Mouse (Mus musculus) neural tube, embryonic 15.5 days (tissue): ENCODE results near the gene Uqcc1. TPM values are rescaled to one million over a fixed set of nuclear protein-coding genes. Genes with fewer than 3 reads are reported as not detected.

Source experiments
- ATAC-seq: fragments of 200-750 bp; cut with Nextera tagmentation; 2 replicates; pipeline ENCODE4 v1.8.0; 2017; ENCODE audit warnings: mild to moderate bottlenecking, moderate TSS enrichment, moderate library complexity; ENCODE audit not compliant: low FRiP score
- H3K27ac ChIP-seq: fragments of 300-500 bp; sonication (generic); replicated peaks from 2 replicates; pipeline ENCODE4 v1.5.1; 2015; ENCODE audit warnings: mild to moderate bottlenecking, inconsistent platforms
- H3K27me3 ChIP-seq: fragments of 300-500 bp; sonication (generic); replicated peaks from 2 replicates; pipeline ENCODE4 v1.6.1; 2015; ENCODE audit warnings: inconsistent platforms
- H3K36me3 ChIP-seq: fragments of 300-500 bp; sonication (generic); 2 replicates; pipeline ENCODE4 v1.6.1; 2015; ENCODE audit warnings: inconsistent platforms
- H3K4me1 ChIP-seq: fragments of 300-500 bp; sonication (generic); 2 replicates; pipeline ENCODE4 v1.6.1; 2015; ENCODE audit warnings: inconsistent platforms
- H3K4me2 ChIP-seq: fragments of 300-500 bp; sonication (generic); 2 replicates; pipeline ENCODE4 v1.6.1; 2015; ENCODE audit warnings: inconsistent platforms, mild to moderate bottlenecking, moderate library complexity
- H3K4me3 ChIP-seq: fragments of 300-500 bp; sonication (generic); replicated peaks from 2 replicates; pipeline ENCODE4 v1.5.1; 2015; ENCODE audit warnings: mild to moderate bottlenecking, inconsistent platforms
- H3K9ac ChIP-seq: fragments of 300-500 bp; sonication (generic); replicated peaks from 2 replicates; pipeline ENCODE4 v1.6.1; 2015; ENCODE audit warnings: mild to moderate bottlenecking, inconsistent platforms
- H3K9me3 ChIP-seq: fragments of 300-500 bp; sonication (generic); replicated peaks from 2 replicates; pipeline ENCODE4 v1.6.1; 2016; ENCODE audit warnings: inconsistent platforms
- WGBS: fragments of 180-500 bp; shearing (Covaris S2); methylation state at CpG from one replicate; pipeline ENCODE4 v1.1.7; 2015; ENCODE audit warnings: mixed read lengths; 5-methylcytosine and 5-hydroxymethylcytosine counted together
- polyA plus RNA-seq: library from polyadenylated mRNA; unstranded; fragments of >200 nt; fragmentation: Nextera tagmentation; extraction: Ambion mirVana; gene quantifications from 2 replicates; pipeline ENCODE4 v1.2.1, GENCODE M21; 2015

Gene Uqcc1
- polyA plus RNA-seq, 1 experiment from 2014 or later: 70.9 TPM

- peaks cover 32% of the 10 kb centered on the region for H3K4me1 ChIP-seq
- 65% methylated on average over 5 of the region's 5 CpGs for WGBS
- H3K36me3 ChIP-seq: no peaks in the 10 kb centered on the region
- H3K9ac ChIP-seq: no peak overlapping the region
- H3K4me2 ChIP-seq: no peak overlapping the region
- no peaks in the 10 kb centered on the region for H3K27me3 ChIP-seq
- H3K9me3 ChIP-seq: no peaks in the 10 kb centered on the region
- no peak for ATAC-seq
- H3K27ac ChIP-seq: no peak overlapping the region
- no peak overlapping the region for H3K4me3 ChIP-seq
These were observed 17.4 kb upstream of the Uqcc1 start for GRCm38 (mm10) chr2:155947390-155948002.

GRCm38 (mm10) chr2:155946499-155946898 is 16.4 kb upstream of the Uqcc1 start:
- H3K9me3 ChIP-seq: no peaks in the 10 kb centered on the region
- no peaks in the 10 kb centered on the region for H3K27me3 ChIP-seq
- 12% methylated on average over 4 of the region's 4 CpGs for WGBS
- H3K9ac ChIP-seq: no peak overlapping the region
- ATAC-seq: no peak
- H3K36me3 ChIP-seq: no peaks in the 10 kb centered on the region
- no peak overlapping the region for H3K4me3 ChIP-seq
- no peak overlapping the region for H3K4me2 ChIP-seq
- no peak overlapping the region for H3K27ac ChIP-seq
- peaks cover 32% of the 10 kb centered on the region for H3K4me1 ChIP-seq

- no peak for ATAC-seq
- 6% methylated on average over 7 of the region's 7 CpGs for WGBS
- Histone ChIP-seq H3K4me1 (peaks cover 32% of the 10 kb centered on the region), H3K36me3 (no peaks in the 10 kb centered on the region), H3K9ac (no peak overlapping the region), H3K9me3 (no peaks in the 10 kb centered on the region), H3K4me2 (no peak overlapping the region), H3K27ac (no peak overlapping the region), H3K27me3 (no peaks in the 10 kb centered on the region), H3K4me3 (no peak overlapping the region)
These were observed 16.0 kb upstream of the Uqcc1 start for GRCm38 (mm10) chr2:155946069-155946468.

- Histone ChIP-seq H3K4me1 (peaks cover 32% of the 10 kb centered on the region), H3K4me2 (no peak overlapping the region), H3K27me3 (no peaks in the 10 kb centered on the region), H3K9me3 (no peaks in the 10 kb centered on the region), H3K4me3 (no peak overlapping the region), H3K9ac (no peak overlapping the region), H3K27ac (no peak overlapping the region), H3K36me3 (no peaks in the 10 kb centered on the region)
- 41% methylated on average over 5 of the region's 5 CpGs for WGBS
- ATAC-seq: no peak
These were observed 15.5 kb upstream of the Uqcc1 start for GRCm38 (mm10) chr2:155945580-155945979.

- Histone ChIP-seq H3K27me3 (no peaks in the 10 kb centered on the region), H3K4me2 (0 out of 2 replicates have a peak within 1 kb of the TSS, but pooled peaks have one; percentile 11), H3K36me3 (no peaks in the 10 kb centered on the region), H3K9me3 (no peaks in the 10 kb centered on the region), H3K9ac (no peak within 1 kb of the TSS), H3K4me1 (peaks cover 32% of the 10 kb centered on the region), H3K4me3 (no peak within 1 kb of the TSS), H3K27ac (no peak within 1 kb of the TSS)
- 45% methylated on average over 13 of the region's 13 CpGs for WGBS
- ATAC-seq: no peak
These were observed 15.0 kb upstream of the Uqcc1 start, which contains the start of gene Gdf5 for GRCm38 (mm10) chr2:155945124-155945523. Gene Gdf5 (minus strand): TSS chr2:155945367.

- H3K4me2 ChIP-seq: 0 out of 2 replicates have a peak overlapping the region, but pooled peaks have one; percentile 11
- WGBS: 83% methylated on average over 4 of the region's 4 CpGs
- no peaks in the 10 kb centered on the region for H3K9me3 ChIP-seq
- H3K27me3 ChIP-seq: no peaks in the 10 kb centered on the region
- H3K36me3 ChIP-seq: no peaks in the 10 kb centered on the region
- ATAC-seq: no peak
- H3K9ac ChIP-seq: no peak overlapping the region
- no peak overlapping the region for H3K27ac ChIP-seq
- H3K4me3 ChIP-seq: no peak overlapping the region
- peaks cover 28% of the 10 kb centered on the region for H3K4me1 ChIP-seq
These were observed 14.6 kb upstream of the Uqcc1 start for GRCm38 (mm10) chr2:155944685-155945084.

- Histone ChIP-seq H3K4me3 (no peak overlapping the region; the same call in 1 of the 2 replicates), H3K9me3 (no peaks in the 10 kb centered on the region), H3K4me2 (peak overlapping the region; percentile 35), H3K36me3 (no peaks in the 10 kb centered on the region), H3K4me1 (peaks cover 22% of the 10 kb centered on the region), H3K27me3 (no peaks in the 10 kb centered on the region), H3K9ac (no peak overlapping the region), H3K27ac (no peak overlapping the region)
- 2% methylated on average over 8 of the region's 8 CpGs for WGBS
- ATAC-seq: no peak
These were observed 13.4 kb upstream of the Uqcc1 start for GRCm38 (mm10) chr2:155943463-155943862.

GRCm38 (mm10) chr2:155941697-155942442 is 11.8 kb upstream of the Uqcc1 start:
- H3K27ac ChIP-seq: no peak overlapping the region
- H3K27me3 ChIP-seq: no peaks in the 10 kb centered on the region
- no peaks in the 10 kb centered on the region for H3K36me3 ChIP-seq
- no peak overlapping the region for H3K4me2 ChIP-seq
- H3K9ac ChIP-seq: no peak overlapping the region
- H3K4me1 ChIP-seq: peaks cover 22% of the 10 kb centered on the region
- 92% methylated on average over 40 of the region's 40 CpGs for WGBS
- no peak overlapping the region for H3K4me3 ChIP-seq
- H3K9me3 ChIP-seq: no peaks in the 10 kb centered on the region
- ATAC-seq: no peak

GRCm38 (mm10) chr2:155940681-155941080 is 10.6 kb upstream of the Uqcc1 start, which contains the start of gene Gm15557:
Gene Gm15557 (plus strand): TSS chr2:155940728.
- 90% methylated on average over 3 of the region's 3 CpGs for WGBS
- Histone ChIP-seq H3K4me2 (no peak within 1 kb of the TSS), H3K27ac (no peak within 1 kb of the TSS), H3K4me1 (peaks cover 22% of the 10 kb centered on the region), H3K4me3 (no peak within 1 kb of the TSS), H3K36me3 (no peaks in the 10 kb centered on the region), H3K9ac (no peak within 1 kb of the TSS), H3K9me3 (no peaks in the 10 kb centered on the region), H3K27me3 (no peaks in the 10 kb centered on the region)
- ATAC-seq: no peak

GRCm38 (mm10) chr2:155939897-155940529 is 9.9 kb upstream of the Uqcc1 start:
- Histone ChIP-seq H3K27me3 (no peaks in the 10 kb centered on the region), H3K9ac (no peak overlapping the region), H3K9me3 (no peaks in the 10 kb centered on the region), H3K4me1 (peaks cover 17% of the 10 kb centered on the region), H3K36me3 (no peaks in the 10 kb centered on the region), H3K4me2 (no peak overlapping the region), H3K27ac (no peak overlapping the region), H3K4me3 (no peak overlapping the region)
- ATAC-seq: no peak
- 69% methylated on average over 7 of the region's 7 CpGs for WGBS

- H3K4me3 ChIP-seq: peak overlapping the region; percentile 66
- no peaks in the 10 kb centered on the region for H3K9me3 ChIP-seq
- no peak for ATAC-seq
- peaks cover 25% of the 10 kb centered on the region for H3K4me1 ChIP-seq
- H3K27me3 ChIP-seq: no peaks in the 10 kb centered on the region
- peaks cover 3% of the 10 kb centered on the region; the same call in 1 of the 2 replicates for H3K36me3 ChIP-seq
- H3K27ac ChIP-seq: no peak overlapping the region
- peak overlapping the region; percentile 83 for H3K4me2 ChIP-seq
- 70% methylated on average over 7 of the region's 7 CpGs for WGBS
- H3K9ac ChIP-seq: peak overlapping the region; percentile 52; the same call in 1 of the 2 replicates
These were observed 1.3 kb downstream of the Uqcc1 start for GRCm38 (mm10) chr2:155928711-155929345.
